Comparison of ENCODE assay signal across 30 mouse cellular contexts in genomic region chr16:91427461-91427860, GRCm38 (mm10). TPM values are rescaled to one million over a fixed set of nuclear protein-coding genes. Genes with fewer than 3 reads are reported as not detected.
"Had no signal": no experiment of that assay in that cellular context is flagged by ENCODE, and none has a peak within 500 bp of the region (broad histone marks: within the 10 kb centered on the region; RNA-seq: fewer than 3 reads in every experiment).

No protein-coding gene starts in this region.

- H3K4me3 ChIP-seq: layer of hippocampus, adult 2 months; limb, embryonic 10.5 days; limb, embryonic 13.5 days; liver, embryonic 12.5 days; liver, embryonic 15.5 days; lung, embryonic 15.5 days; megakaryocyte, embryonic 14.5 days; midbrain, embryonic 10.5 days; midbrain, embryonic 13.5 days; myocyte; neural tube, embryonic 13.5 days had no signal

- H3K36me3 ChIP-seq: midbrain, embryonic 13.5 days had no signal

- H3K9me3 ChIP-seq: limb, embryonic 10.5 days; limb, embryonic 13.5 days; liver, embryonic 15.5 days; lung, embryonic 15.5 days; midbrain, embryonic 10.5 days; midbrain, embryonic 13.5 days; neural tube, embryonic 13.5 days had no signal

- H3K27me3 ChIP-seq: limb, embryonic 13.5 days; liver, embryonic 12.5 days; liver, embryonic 15.5 days; lung, embryonic 15.5 days; megakaryocyte, embryonic 14.5 days; midbrain, embryonic 13.5 days; neural tube, embryonic 13.5 days had no signal

- H3K27ac ChIP-seq: layer of hippocampus, adult 2 months; limb, embryonic 10.5 days; limb, embryonic 13.5 days; liver, embryonic 12.5 days; lung, embryonic 15.5 days; midbrain, embryonic 10.5 days; midbrain, embryonic 13.5 days; neural tube, embryonic 13.5 days had no signal

- DNase-seq: layer of hippocampus, adult 9-11 months; liver; lung, adult 18-20 months; lung, postnatal 10 days; lung, postnatal 36 days; retina, postnatal 1 day; right cerebral cortex, postnatal 25 days; thymus, postnatal 25 days had no signal

- H3K9ac ChIP-seq: limb, embryonic 13.5 days; liver, embryonic 12.5 days; liver, embryonic 15.5 days; lung, embryonic 15.5 days; midbrain, embryonic 13.5 days; neural tube, embryonic 13.5 days had no signal

- H3K4me2 ChIP-seq: limb, embryonic 13.5 days; liver, embryonic 12.5 days; liver, embryonic 15.5 days; lung, embryonic 15.5 days; midbrain, embryonic 13.5 days; neural tube, embryonic 13.5 days had no signal

- H3K4me1 ChIP-seq: midbrain, embryonic 13.5 days; neural tube, embryonic 13.5 days had no signal

- ATAC-seq: intestine, postnatal 0 days; liver, embryonic 12.5 days; midbrain, embryonic 13.5 days; midbrain, embryonic 16.5 days had no signal

RNA-seq across cellular contexts. Expression of gene Gm21970, which starts 35.9 kb away (rescaled TPM):
- total RNA-seq: layer of hippocampus, adult 2 months; layer of hippocampus, postnatal 25 days; left cerebral cortex, adult 18-20 months; left cerebral cortex, postnatal 25 days; monocyte, adult 5-6 weeks; neutrophil, adult 5-6 weeks had no signal
- polyA plus RNA-seq: intestine, postnatal 0 days; large intestine, adult 2 months; limb, embryonic 10.5 days; limb, embryonic 13.5 days; liver, embryonic 12.5 days; lung, embryonic 15.5 days; midbrain, embryonic 10.5 days; midbrain, embryonic 13.5 days; midbrain, embryonic 16.5 days; myocyte; neural tube, embryonic 13.5 days; spleen, adult 2 months; stomach, embryonic 16.5 days; thymus, postnatal 0 days had no signal
